Mouse (Mus musculus): Measurements from ENCODE around the gene Tent5c. TPM values are rescaled to one million over a fixed set of nuclear protein-coding genes. Genes with fewer than 3 reads are reported as not detected.

Tent5c gene
- total RNA-seq (2021), result 10 to 100 TPM; 22.3 to 28.9 TPM
- long read RNA-seq, experiment 1, full-length matches to known transcripts, result 1 of 6 reads
- long read RNA-seq, experiment 1, partial matches to known transcripts, result 0 of 6 reads
- long read RNA-seq, experiment 1, other reads (novel, unspliced or antisense), result 5 of 6 reads
- long read RNA-seq, experiment 2, full-length matches to known transcripts, result 3 of 20 reads
- long read RNA-seq, experiment 2, partial matches to known transcripts, result 0 of 20 reads
- long read RNA-seq, experiment 2, other reads (novel, unspliced or antisense), result 17 of 20 reads

GRCm38 (mm10) chr3:100489133-100490009, at the start of gene Tent5c:
Gene Tent5c (minus strand): TSS chr3:100489324.
- peak; percentile 92 to 94 for DNase-seq (ENCODE audit: low spot score in 2 of 2)

- no peak for DNase-seq (ENCODE audit: low spot score in 2 of 2)
Observed at GRCm38 (mm10) chr3:100536686-100537085, 47.6 kb upstream of the Tent5c start.

GRCm38 (mm10) chr3:100535902-100536301, 46.8 kb upstream of the Tent5c start:
- no peak for DNase-seq (ENCODE audit: low spot score in 2 of 2)

- DNase-seq (ENCODE audit: low spot score in 2 of 2), result no peak
Observed at GRCm38 (mm10) chr3:100535298-100535697, 46.2 kb upstream of the Tent5c start.

GRCm38 (mm10) chr3:100534394-100534793, 45.3 kb upstream of the Tent5c start:
- no peak for DNase-seq (ENCODE audit: low spot score in 2 of 2)

GRCm38 (mm10) chr3:100533429-100533828, 44.3 kb upstream of the Tent5c start:
- no peak for DNase-seq (ENCODE audit: low spot score in 2 of 2)

- no peak for DNase-seq (ENCODE audit: low spot score in 2 of 2)
Observed at GRCm38 (mm10) chr3:100530919-100531318, 41.8 kb upstream of the Tent5c start.

GRCm38 (mm10) chr3:100530244-100530788, 41.2 kb upstream of the Tent5c start:
- DNase-seq (ENCODE audit: low spot score in 2 of 2), result no peak

GRCm38 (mm10) chr3:100522671-100523070, 33.5 kb upstream of the Tent5c start:
- no peak for DNase-seq (ENCODE audit: low spot score in 2 of 2)

GRCm38 (mm10) chr3:100521626-100522025, 32.5 kb upstream of the Tent5c start:
- DNase-seq (ENCODE audit: low spot score in 2 of 2), result no peak

- DNase-seq (ENCODE audit: low spot score in 2 of 2), result no peak
Observed at GRCm38 (mm10) chr3:100515754-100516141, 26.6 kb upstream of the Tent5c start.

GRCm38 (mm10) chr3:100515093-100515753, 26.1 kb upstream of the Tent5c start:
- no peak for DNase-seq (ENCODE audit: low spot score in 2 of 2)

- no peak for DNase-seq (ENCODE audit: low spot score in 2 of 2)
Observed at GRCm38 (mm10) chr3:100507174-100507573, 18.1 kb upstream of the Tent5c start.

- DNase-seq (ENCODE audit: low spot score in 2 of 2), result no peak
Observed at GRCm38 (mm10) chr3:100506715-100507114, 17.6 kb upstream of the Tent5c start.

GRCm38 (mm10) chr3:100503882-100504281, 14.8 kb upstream of the Tent5c start:
- no peak for DNase-seq (ENCODE audit: low spot score in 2 of 2)

- DNase-seq (ENCODE audit: low spot score in 2 of 2), result no peak
Observed at GRCm38 (mm10) chr3:100502516-100502915, 13.4 kb upstream of the Tent5c start.

GRCm38 (mm10) chr3:100501899-100502298, 12.8 kb upstream of the Tent5c start:
- no peak for DNase-seq (ENCODE audit: low spot score in 2 of 2)

GRCm38 (mm10) chr3:100496081-100496480, 7.0 kb upstream of the Tent5c start:
- DNase-seq (ENCODE audit: low spot score in 2 of 2), result no peak

- DNase-seq (ENCODE audit: low spot score in 2 of 2), result no peak
Observed at GRCm38 (mm10) chr3:100495456-100495855, 6.3 kb upstream of the Tent5c start.

- no peak for DNase-seq (ENCODE audit: low spot score in 2 of 2)
Observed at GRCm38 (mm10) chr3:100494912-100495311, 5.8 kb upstream of the Tent5c start.

GRCm38 (mm10) chr3:100490010-100490300, 831 bp upstream of the Tent5c start:
- DNase-seq (ENCODE audit: low spot score in 2 of 2), result no peak
